Mouse (Mus musculus): Measurements from ENCODE around the gene Foxr1.
"Not testable (repeated sequence)": the region's sequence is repeated elsewhere in the genome, so short reads cannot be mapped to it uniquely, and the experiment has no call there.

The Foxr1 gene

DNA sequence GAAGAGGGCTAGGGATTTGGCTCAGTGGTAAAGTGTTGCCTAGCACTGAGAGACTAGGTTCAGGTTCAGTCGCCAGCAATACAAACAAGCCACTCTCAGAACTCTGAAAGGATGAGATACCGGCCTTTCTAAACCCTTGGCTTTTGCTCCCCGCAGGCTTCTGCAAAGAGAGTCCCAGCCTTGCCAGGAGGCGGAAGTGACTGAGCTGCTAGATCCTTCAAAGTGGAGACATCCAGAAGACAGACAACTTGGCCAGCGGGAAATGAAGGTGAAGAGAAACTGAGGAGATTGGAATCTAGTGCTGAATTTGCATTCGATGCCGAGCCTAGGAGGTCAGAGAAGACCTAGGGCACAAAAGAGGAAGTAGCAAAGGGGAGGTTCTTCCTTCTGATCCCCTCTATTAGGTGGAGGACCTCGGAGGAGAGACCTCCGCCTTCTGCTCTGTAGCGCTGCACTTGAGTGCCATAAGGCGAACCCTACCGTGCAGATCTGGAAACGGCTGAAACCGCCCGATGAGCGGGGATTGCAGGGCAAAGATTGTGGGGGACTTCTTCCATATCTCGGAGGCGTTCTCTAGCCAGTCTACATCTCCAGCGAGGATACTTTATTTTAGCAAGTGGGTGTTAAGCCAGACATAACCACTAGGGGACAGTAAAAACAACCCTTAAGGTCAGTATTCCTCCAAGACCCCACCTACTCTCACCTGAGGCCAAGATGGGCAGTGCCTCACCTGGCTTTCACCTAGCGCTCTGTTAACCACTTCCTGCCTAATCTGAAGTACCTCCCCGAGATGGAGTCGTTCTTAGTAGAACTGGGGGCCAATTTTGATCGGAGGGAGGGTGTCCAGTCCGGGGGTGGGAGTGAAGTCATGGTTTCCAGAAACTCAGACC is 36.6 kb upstream of the Foxr1 start:
- peak; percentile 90 for DNase-seq (ENCODE audit: low read depth)

DNA sequence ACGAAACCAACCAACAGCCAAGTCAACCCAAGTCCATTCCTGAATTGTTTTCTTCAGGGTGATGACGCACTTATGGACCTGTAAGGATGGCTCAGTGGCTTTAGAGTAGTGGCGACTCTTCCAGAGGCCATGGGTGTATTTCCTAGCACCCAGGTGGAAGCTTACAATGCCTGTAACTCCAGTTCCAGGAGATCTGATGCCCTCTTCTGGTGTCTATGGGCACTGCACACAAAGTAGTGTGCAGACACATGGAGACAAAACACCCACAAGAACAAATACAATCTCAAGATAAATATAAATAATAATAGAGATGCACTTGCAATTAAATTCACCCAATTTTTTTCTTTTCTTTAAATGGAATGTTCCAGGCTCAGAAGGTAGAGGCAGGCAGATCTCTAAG is 35.0 kb upstream of the Foxr1 start:
- DNase-seq (ENCODE audit: low read depth): peak; percentile 51

DNA sequence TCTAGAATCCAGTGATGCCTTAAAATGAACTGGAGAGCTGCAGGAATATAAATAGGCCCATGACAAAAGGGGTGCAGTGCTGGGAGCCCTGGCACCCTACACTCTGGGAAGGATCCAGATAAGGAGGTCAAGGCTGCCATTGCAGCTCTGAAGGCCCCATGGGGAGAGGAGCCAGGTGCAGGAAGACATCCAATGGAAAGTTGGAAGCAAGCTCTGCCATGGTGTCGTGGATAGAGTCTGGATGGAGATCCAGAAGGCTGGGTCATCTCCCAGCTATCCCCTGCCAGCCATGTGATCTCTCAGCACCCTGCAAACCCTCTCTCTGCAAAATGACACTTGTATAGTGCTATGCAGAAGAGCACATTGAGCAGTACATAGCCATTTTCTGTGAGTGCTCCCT is 33.4 kb upstream of the Foxr1 start:
- no peak for DNase-seq (ENCODE audit: low read depth)

DNA sequence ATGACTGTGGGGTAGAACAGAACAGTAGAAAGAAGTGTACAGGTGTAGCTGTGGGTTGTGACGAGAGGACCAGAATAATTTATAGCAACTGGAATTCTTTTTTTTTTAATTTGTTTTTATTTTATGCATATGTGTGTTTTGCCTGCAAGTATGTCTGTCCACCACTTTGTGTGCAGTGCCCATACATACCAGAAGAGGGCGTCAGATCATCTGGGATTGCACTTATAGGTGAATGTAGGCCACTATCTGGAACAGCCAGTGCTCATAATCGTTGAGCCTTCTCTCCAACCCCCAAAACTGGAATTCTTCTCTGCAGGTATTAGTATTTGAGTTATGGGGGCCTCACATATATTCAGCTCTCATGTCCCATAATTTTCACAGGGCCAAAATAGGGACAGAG is 32.2 kb upstream of the Foxr1 start:
- peak; percentile 68 for DNase-seq (ENCODE audit: low read depth)

DNA sequence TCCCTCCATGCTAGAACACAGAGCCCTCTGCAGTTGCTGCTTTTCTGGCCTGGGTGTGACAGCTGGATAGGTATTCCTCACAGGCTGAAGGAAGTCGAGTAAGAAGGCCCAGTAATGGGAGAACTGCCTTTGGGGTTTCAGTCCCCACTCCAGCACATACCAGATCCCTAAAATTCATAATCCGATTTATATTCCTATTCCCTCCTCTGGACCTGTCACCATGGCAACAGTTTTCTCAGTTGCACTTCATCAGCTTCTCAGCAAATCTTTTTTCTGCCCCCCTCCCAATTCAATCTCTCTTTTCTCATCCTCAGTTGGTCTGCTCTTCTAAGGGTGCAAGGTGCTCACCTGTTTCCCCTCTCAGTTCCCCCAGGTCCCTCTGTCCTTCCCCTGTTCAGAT is 27.9 kb upstream of the Foxr1 start:
- no peak for DNase-seq (ENCODE audit: low read depth)

DNA sequence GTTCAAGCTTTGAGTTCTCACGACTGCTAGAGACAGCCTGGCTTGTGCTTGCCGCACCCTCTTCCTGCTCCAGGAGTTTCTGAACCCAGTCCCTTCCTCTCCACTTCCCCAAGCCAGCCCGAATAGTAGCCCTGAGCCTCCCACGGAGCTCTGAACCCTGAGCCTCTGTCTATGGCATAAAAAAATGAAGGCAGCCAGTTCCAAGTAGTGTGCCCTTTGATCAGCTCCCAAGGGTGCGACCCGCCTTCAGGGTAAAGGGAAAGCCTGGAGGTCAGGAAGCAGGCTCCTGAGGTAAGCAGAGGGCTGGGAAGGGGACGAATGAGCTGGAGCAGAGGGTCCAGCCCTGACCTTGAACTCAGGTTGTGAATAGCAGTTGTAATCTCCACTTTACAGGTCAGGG is 27.3 kb upstream of the Foxr1 start:
- no peak for DNase-seq (ENCODE audit: low read depth)

DNA sequence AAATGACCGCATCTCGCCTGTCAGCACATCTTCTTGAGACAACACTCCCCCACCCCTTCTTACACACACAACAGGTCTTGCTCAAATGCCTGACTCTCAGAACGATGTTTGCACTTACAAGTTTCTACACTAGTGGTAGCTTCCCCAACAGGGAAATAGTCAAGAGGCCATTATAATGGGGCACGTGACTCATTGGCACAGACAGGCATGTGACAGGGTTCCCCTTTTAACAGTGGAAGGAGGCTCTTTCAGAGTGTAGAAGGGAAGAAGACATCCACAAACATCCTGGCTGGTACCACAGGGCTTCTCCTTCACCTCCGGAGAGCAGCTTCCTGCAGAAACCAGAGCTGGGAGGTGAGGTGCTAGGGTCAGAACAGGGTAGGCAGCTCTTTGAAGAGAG is 21.0 kb upstream of the Foxr1 start:
- DNase-seq (ENCODE audit: low read depth): no peak

DNA sequence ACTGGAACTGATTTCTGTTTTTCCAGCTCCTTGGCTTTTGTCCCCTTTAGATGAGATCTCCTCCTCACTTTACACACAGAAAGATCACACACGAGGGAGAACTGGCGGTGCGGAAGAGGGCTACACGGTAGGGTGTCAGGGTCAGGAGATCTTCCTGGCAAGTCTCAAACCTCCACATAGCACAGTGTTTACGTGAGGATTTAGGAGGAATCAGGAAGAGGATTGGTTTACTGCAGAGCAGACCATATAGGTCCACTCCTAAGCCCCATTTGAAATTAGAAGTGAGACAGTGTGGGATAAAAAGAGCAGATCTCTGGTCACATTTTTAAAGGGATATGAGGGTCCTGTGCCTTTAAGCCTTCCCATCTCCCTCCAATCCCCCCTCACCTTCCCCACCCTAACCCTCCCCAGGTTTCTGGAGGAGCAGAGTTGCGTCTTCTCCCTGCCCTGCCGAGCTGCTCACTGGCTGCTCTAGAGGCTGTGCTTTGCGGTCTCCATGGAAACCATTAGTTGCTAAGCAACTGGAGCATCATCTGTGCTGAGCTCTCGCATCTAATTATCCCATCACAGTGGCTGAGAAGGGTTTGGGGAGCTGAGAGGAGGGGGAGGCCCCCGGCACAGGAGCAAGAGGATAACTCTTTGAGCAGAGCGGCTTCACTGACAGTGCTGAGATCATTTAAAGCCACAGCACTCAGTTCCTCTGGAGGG is 16.3 kb upstream of the Foxr1 start:
- DNase-seq (ENCODE audit: low read depth): peak; percentile 52

DNA sequence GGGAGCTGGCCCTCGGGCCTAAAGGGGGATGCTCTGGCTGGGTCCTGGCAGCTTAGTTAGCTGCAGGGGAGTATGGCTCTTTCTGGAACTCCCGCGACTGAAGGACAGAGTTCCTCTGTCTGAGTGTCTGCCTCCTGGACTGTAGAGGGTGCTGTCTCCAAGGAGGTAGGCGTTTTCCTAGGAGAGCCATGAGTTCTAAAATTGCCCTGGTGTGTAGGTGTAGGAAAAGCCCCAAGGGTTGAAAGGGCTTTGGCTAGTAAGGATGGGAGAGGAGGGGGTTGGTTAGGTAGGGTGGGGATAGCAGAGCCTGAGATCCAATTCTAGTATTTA is 13.9 kb upstream of the Foxr1 start, which contains the start of gene Upk2:
Gene Upk2 (minus strand): TSS at position 86 of the 330 bp plus-strand sequence.
- no peak for DNase-seq (ENCODE audit: low read depth)

DNA sequence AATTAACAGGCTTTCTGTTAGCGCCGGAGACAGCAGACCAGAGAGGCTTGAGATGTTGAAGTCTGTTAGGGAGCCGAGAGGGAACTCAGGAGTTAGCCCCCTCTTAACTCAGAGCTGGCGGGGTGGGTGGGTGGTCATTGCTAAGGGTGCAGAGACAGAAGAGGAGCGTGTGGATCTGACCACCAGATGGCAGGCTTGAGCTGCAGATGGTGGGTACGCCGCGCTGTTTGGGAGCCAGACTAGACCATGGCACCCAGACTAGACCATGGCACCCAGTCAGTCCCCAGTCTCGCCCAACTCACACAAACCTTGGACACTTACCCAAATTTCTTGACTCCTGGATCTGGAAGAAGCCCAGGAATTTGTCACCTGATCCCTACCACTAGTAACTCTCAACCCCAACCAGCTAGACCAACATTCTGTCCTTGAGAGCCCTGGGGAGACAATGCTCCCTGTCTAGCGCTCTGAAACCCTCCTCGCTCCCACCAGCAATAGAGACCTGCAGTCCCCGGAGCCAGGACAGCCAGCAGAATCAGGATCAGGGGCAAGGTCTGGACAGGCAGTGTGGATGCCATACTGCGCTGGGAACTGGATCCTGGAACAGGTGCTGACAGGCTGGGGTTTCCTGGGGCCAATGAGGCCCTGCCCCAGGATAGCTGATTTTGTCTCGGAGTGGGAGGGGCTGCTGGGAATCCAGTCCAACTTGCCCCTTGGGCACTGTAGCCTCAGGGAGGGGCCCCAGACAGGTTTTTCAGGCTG is 13.4 kb upstream of the Foxr1 start:
- peak; percentile 91 for DNase-seq (ENCODE audit: low read depth)

DNA sequence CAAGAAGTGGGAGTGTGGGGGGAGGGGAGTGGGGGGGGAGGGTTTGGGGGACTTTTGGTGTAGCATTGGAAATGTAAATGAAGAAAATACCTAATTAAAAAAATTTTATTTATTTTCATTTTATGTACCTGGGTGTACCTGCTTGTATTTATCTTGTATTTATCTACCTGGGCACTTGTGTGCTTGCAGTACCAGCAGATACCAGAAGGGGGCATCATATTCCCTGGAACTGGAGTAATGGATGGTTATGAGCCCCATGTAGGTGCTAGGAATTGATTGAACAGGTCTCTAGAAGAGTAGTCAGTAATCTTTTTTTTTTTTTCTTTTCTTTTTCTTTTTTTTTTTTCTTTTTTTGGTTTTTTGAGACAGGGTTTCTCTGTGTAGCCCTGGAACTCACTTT is 9.5 kb upstream of the Foxr1 start:
- peak; percentile 72 for DNase-seq (ENCODE audit: low read depth)

DNA sequence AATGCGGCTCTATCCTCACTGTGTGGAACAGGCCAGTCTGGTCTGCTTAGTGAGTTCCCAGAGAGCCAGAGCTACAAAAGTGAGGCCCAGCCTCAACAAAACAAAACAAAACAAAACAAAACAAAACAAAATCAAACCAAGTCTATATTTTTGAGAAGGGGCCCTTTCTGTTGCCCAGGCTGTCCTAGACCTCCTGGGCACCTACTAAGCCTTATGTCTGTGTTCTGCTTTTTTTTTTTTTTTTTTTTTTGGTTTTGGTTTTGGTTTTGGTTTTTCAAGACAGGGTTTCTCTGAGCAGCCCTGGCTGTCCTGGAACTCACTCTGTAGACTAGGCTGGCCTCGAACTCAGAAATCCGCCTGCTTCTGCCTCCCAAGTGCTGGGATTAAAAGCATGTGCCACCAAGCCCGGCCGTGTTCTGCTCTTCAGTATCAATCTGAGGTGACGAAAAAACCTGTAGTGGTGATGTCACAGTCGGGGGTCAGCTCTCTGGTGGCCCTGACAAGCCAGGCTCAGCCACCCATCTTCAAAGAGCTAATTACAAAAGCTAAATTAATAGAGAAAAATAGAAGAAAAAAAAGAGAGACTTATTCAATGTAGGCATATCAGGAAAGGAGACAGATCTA is 3.6 kb upstream of the Foxr1 start:
- DNase-seq (ENCODE audit: low read depth): peak; percentile 25

DNA sequence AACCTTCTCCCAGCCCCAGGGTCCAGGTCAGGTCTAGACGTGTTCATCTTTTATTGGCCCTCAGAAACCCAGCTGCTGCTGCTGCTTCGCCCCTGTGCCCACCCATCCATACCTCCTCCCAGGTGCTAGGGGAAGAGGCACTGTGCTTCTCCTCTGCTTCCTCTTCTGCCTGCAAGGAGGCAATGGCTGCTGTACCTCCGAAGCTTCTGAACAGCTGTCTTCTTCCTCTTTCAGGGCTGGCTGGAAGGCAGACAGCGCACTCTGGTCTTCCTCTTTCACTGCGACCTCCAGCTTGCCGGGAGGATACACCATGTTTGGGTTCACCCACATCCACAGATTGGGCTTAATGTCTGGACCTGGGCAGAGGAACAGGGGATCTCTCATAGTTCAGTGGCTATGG is 5.2 kb downstream of the Foxr1 start:
- DNase-seq (ENCODE audit: low read depth): no peak

DNA sequence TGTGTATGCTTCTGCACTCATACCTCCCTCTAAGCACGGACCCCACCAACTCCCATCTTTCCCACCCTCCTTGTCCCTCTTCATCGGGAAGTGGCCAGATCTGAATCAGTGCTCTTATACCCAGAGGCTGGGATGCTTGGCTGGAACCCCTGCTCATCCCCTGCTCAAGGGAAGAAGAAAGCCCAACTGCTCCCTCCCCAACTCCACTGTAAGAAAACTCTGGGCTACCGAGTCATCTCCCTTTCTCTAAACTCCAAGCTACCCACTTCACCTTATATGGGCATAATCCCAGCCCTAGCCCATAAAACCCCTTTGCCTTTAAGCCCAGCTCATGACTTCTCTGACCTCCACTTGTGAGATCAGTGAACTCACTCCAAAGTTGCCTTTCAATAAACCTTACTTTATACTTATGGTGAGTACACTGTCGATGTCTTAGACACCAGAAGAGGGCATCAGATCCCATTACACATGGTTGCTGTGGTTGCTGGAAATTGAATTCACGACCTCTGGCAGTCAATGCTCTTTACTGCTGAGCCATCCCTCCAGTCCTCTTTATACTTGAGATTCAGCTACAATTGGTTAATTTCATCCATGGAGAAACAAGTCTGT is 8.3 kb downstream of the Foxr1 start:
- DNase-seq (ENCODE audit: low read depth): no peak

DNA sequence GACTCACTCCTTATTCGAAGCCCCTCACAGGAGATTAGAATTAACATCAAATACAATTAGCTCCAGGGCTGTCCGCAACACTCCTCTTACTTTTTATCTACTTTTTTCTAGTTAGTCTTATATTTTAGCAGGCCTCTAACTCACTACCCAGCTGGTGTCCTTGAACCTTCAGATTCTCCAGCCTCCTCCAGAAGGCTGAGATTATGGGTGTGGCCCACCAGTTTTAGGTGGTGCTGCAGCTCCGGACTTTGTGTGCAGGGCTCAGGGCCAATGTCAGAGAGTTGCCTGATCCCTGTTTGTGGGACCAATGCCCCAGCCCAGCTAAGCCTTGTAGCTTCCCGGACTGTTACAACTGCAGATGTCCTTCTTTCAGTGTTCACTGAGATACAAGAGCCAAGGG is 17.4 kb downstream of the Foxr1 start:
- no peak for DNase-seq (ENCODE audit: low read depth)

DNA sequence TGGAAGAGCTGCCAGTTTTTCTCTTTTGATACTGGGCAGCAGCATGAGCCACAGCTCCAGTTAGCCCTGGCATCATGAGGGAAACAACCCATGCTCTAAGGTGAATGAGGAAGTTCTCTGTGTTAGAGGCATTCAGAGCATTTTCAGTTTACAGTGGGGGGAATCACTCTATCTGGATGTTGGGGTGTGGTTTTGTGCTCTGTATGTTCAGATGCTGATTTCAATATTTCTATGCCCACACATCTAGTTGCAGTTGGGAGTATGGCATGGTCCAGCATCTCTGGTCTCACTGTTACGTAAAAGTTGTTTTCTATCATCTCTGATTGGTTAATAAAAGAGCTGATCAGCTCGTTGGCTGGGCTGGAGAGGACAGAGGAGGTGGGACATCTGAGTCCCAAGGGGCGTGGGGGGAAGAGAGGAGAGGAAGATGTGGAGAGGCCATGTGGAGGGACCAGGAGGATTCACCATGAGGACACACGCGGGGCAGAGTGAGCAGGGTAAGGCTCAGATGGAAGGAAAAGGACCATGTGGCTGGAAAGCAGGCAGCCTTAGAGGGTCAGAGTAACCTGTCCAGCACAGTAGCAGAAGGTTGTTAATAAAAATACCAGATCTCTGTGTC is 20.5 kb downstream of the Foxr1 start:
- DNase-seq (ENCODE audit: low read depth): no peak

DNA sequence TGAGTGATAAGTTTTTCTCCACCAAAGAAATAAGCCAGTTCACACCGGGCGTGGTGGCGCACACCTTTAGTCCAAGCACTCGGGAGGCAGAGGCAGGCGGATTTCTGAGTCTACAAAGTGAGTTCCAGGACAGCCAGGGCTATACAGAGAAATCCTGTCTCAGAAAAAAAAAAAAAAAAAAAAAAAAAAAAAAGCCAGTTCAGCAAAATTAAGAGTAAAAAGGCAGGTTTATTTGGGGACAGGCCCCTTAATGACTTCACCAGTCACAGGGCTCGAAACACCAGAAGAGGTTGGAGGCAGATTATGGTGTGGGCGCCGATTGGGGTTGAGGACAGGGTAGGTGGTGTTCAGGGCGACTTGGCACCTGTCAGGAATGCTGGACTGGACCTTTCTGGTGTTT is 21.2 kb downstream of the Foxr1 start:
- not testable (repeated sequence) for DNase-seq (ENCODE audit: low read depth)

DNA sequence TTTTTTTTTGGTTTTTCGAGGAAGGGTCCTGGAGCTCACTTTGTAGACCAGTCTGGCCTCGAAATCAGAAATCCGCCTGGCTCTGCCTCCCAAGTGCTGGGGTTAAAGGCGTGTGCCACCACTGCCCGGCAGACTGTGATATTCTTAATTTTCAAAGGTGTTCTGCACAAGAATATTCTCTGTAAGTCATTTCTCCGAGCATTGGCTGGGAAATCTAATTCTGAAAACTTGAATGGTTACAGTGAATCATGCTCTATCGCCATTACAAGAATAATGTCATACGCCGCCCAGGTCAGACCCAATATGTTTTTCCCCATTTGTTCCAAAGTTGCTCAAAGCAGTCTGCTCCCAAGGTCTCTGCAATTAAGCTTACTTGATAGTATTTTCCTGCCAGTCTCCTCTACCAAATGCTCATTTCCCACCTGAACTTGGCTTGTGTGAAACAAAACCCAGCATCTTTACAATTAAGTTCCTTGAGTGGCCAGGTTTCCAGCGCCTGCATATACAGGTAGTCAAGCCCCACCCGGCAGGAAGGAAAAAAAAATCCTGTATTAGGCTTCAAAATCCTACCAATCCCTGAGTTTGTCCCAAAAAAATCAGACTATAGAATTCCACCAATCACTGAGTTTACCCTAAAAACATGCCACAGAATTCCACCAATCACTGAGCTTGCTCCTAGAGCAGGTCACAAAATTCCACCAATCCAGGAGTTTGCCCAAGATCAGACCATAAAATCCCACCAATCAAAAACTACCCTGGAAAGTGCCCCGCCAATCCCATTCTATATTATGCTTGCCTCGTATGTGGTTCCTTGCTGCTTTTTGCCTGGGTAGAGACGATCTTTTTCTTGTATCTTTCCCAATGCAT is 22.2 kb downstream of the Foxr1 start, which contains the start of gene Ccdc84:
Gene Ccdc84 (minus strand): TSS at position 51 of the 867 bp plus-strand sequence.
- no peak for DNase-seq (ENCODE audit: low read depth)

DNA sequence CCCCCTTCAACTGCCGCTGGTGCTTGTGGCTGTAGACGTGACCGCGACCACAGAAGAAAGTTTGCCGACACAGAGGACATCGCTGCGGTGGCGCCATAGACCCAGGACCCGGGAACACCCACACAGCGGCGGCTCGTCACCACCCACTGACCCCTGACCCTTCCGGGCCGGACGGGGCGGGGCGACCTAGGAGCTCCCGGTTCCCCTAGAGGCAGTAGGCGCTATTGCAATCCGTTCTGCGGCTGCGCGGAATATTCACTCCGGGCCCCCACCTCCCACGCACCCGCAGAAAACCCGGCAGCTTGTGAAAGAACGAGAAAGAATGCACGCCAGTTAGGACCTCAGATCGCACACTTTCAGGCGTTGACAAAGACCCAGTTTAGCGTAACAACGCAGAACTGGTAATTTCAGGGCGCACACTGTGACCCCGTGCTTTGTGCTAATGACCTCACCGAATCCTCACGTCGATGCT is 23.0 kb downstream of the Foxr1 start:
- DNase-seq (ENCODE audit: low read depth): peak; percentile 97
